Mouse (Mus musculus) megakaryocyte, adult 5-6 weeks (primary cell): ENCODE data around the gene Ttc4. TPM values are rescaled to one million over a fixed set of nuclear protein-coding genes. Genes with fewer than 3 reads are reported as not detected.
A peak's percentile ranks its signal among the peaks of the same experiment; 100 is the strongest.

Experiments used
- ATAC-seq: 2 replicates; pipeline ENCODE4 v1.8.0; 2016; ENCODE audit warnings: mild to moderate bottlenecking, inconsistent platforms; ENCODE audit not compliant: poor library complexity, severe bottlenecking
- total RNA-seq, 2 experiments: library from RNA; stranded (forward) in 1 of 2; stranded (reverse) in 1 of 2; fragments of 153-499, 151-499 nt in 1 of 2; fragments of 221-1000, 200-1000 nt in 1 of 2; gene quantifications; 2 replicates each; pipeline versions ENCODE4 v1.2.3 to v1.2.4; 2015 to 2017

The Ttc4 gene
- total RNA-seq, 2 experiments from 2014 or later: 18.2 to 21.9 TPM

DNA sequence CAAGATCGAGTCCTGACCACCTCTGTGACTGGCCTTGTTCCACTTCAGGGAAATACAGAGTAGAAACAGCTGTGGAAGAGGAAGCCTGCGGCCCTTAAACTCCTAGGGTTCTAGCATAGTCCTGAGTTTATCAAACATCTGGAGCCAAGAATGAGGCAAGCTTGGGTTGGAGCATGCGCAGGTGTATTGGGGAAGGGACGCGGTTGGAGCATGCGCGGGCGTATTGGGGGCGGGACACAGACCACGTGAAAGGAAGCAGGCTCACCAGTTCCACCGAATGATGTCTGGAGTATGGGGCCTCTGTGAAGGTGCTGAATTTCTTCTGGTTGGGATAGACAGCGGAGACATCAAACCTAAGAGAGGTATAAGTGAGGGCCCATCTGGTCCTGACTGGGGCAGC, 63.1 kb downstream of the Ttc4 start:
- ATAC-seq: no peak

DNA sequence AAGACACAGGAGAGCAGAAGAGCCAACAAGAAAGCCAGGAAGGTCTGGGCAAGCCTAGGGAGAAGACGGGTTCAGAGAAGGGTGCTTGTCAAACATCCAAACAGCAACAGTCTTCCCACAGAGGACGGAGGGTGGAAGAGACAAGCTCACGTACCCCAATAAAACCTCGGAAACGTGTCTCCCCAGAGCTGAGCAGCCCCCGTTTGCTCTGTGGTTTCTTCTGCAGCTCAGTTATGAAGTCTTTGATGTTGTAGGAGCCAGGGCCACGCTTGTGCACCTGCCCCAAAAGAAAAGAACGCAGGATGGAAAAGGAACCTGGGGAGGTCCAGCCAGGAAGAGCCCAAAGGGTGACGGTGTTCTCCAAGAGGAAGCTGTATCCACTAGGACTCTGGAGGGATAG, 63.9 kb downstream of the Ttc4 start:
- ATAC-seq: no peak

DNA sequence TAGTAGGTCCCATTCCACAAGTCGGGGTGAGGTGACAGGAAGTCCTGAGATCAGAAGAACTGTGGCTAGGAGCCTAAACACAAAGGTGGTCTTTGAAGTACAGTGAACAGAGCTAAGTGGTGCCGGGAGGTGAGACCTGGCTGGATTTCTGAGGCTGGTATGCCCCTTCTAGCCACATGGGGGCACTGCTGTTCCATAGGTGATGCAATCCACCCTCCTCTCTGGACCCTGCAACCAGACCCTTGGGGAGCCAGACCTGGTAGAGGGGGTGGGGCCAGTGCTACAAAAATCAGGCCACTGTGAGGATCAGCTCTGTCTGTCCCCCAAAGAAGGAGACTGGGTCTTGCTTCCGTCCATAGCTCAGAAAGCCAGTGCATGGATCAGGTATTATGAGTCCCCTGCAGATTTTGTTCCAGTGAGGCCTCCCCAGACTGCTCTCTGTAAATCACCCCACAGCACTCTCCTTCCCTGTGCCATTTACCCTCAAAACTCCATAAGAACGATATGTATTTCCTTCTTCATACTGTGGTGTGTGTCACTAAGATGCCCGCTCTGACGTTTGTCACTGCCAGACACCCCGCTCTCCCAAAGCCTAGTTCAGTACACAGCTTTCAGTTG, 64.5 kb downstream of the Ttc4 start:
- peak; percentile 51 for ATAC-seq

DNA sequence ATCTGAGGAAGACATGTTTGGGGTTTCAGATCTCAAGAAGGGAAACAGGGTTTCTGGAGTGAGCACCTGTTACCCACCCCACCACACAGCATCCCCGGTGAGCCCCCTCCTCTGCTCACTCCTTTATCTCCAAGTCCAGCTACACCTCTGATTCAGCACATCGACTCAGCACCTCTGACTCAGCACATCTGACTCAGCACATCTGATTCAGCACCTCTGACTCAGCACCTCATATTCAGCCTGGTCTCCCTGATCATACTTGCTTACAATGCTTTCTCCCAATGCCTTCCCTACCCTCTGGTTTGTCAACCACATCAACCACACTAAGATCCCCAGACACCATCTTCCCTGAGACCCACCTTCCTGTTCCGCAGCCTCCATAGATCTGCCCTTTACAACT, 65.2 kb downstream of the Ttc4 start:
- ATAC-seq: no peak

DNA sequence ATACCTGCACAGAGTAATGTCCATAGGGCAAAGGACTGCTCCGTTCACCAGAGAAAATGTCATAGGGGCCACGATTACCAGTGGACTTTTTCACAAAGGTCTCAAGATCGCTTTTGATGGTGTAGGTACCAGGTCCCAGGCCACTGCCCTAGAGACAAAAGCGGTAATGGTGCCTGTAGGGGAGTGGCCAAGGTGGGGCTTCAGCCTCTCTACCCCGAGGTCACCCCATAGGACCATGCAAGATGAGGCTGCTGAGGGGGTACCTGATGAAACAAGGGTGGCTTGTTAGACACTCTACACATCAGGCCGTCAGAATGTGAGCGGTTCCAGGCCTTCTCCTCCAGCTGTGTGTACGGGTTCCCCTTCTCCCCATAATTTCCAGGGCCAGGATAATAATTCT, 65.6 kb downstream of the Ttc4 start:
- ATAC-seq: no peak

Other genes with a start within 250 kb of the Ttc4 start
- gene Pcsk9, start 214.6 kb downstream of the Ttc4 start, total RNA-seq (2015): 0.09 TPM in 1 of 2 replicates, not detected in the other
- not detected in 2 replicates for gene Pcsk9, start 214.6 kb downstream of the Ttc4 start, total RNA-seq (2017)
- gene Bsnd, start 186.7 kb downstream of the Ttc4 start, total RNA-seq (2015): not detected in 2 replicates
- gene Bsnd, start 186.7 kb downstream of the Ttc4 start, total RNA-seq (2017): not detected in 2 replicates
- gene Dhcr24, start 117.9 kb downstream of the Ttc4 start, total RNA-seq (2015): 6.2 and 7.6 TPM in 2 replicates
- gene Dhcr24, start 117.9 kb downstream of the Ttc4 start, total RNA-seq (2017): 5.4 and 5.7 TPM in 2 replicates
- not detected in 2 replicates for gene Lexm, start 61.7 kb downstream of the Ttc4 start, total RNA-seq (2015)
- not detected in 2 replicates for gene Lexm, start 61.7 kb downstream of the Ttc4 start, total RNA-seq (2017)
- gene Ttc22, start 56.5 kb downstream of the Ttc4 start, total RNA-seq (2015): not detected in 2 replicates
- gene Ttc22, start 56.5 kb downstream of the Ttc4 start, total RNA-seq (2017): not detected in 2 replicates
- 3.6 and 4.1 TPM in 2 replicates for gene Pars2, start 27.9 kb downstream of the Ttc4 start, total RNA-seq (2015)
- 3.6 and 5.3 TPM in 2 replicates for gene Pars2, start 27.9 kb downstream of the Ttc4 start, total RNA-seq (2017)
- gene Mroh7, start 52.0 kb upstream of the Ttc4 start, total RNA-seq (2015): 0.13 TPM in 1 of 2 replicates, not detected in the other
- gene Mroh7, start 52.0 kb upstream of the Ttc4 start, total RNA-seq (2017): not detected in 2 replicates
- gene Fam151a, start 54.9 kb upstream of the Ttc4 start, total RNA-seq (2015): not detected in 2 replicates
- gene Fam151a, start 54.9 kb upstream of the Ttc4 start, total RNA-seq (2017): 0.37 TPM in 1 of 2 replicates, not detected in the other
- 10.6 and 11.9 TPM in 2 replicates for gene Acot11, start 126.1 kb upstream of the Ttc4 start, total RNA-seq (2015)
- gene Acot11, start 126.1 kb upstream of the Ttc4 start, total RNA-seq (2017): 9.6 and 10.9 TPM in 2 replicates
- gene Ssbp3, start 231.8 kb upstream of the Ttc4 start, total RNA-seq (2015): 26.2 and 27.6 TPM in 2 replicates
- 21.6 and 23.9 TPM in 2 replicates for gene Ssbp3, start 231.8 kb upstream of the Ttc4 start, total RNA-seq (2017)